10 mouse cellular contexts compared by ENCODE assay signal in genomic region chr1:125910871-125911265, GRCm38 (mm10). TPM values are rescaled to one million over a fixed set of nuclear protein-coding genes. Genes with fewer than 3 reads are reported as not detected.
DNase-seq lines count a peak whose midpoint lies in the region; ATAC-seq and TF ChIP-seq lines count a peak whose summit lies in the region.
"Had no signal": no experiment of that assay in that cellular context is flagged by ENCODE, and none has a peak within 500 bp of the region (broad histone marks: within the 10 kb centered on the region; RNA-seq: fewer than 3 reads in every experiment).

No protein-coding gene starts in this region.

- no peaks in the 10 kb centered on the region for H3K9me3 ChIP-seq in heart, postnatal 0 days (replicated peaks; ENCODE audit: control insufficient read depth, low read length)
- no peaks in the 10 kb centered on the region for H3K9me3 ChIP-seq in embryonic facial prominence, embryonic 12.5 days
- no peaks in the 10 kb centered on the region for H3K9me3 ChIP-seq in hindbrain, embryonic 16.5 days (ENCODE audit: control insufficient read depth, low read length)
- H3K9me3 ChIP-seq in midbrain, embryonic 15.5 days, result no peaks in the 10 kb centered on the region

- H3K36me3 ChIP-seq in heart, postnatal 0 days (replicated peaks; ENCODE audit: control insufficient read depth, insufficient read depth, low read length), result no peaks in the 10 kb centered on the region
- H3K36me3 ChIP-seq in embryonic facial prominence, embryonic 12.5 days, result no peaks in the 10 kb centered on the region
- H3K36me3 ChIP-seq in hindbrain, embryonic 16.5 days (ENCODE audit: control insufficient read depth, insufficient read depth, low read length), result no peaks in the 10 kb centered on the region
- no peaks in the 10 kb centered on the region for H3K36me3 ChIP-seq in midbrain, embryonic 15.5 days (replicated peaks)

- peak overlapping the region; percentile 84 for H3K4me2 ChIP-seq in heart, postnatal 0 days (ENCODE audit: low read depth, low read length)
- peak overlapping the region; percentile 97 for H3K4me2 ChIP-seq in embryonic facial prominence, embryonic 12.5 days (replicated peaks)
- H3K4me2 ChIP-seq in hindbrain, embryonic 16.5 days (ENCODE audit: low read length), result peak overlapping the region; percentile 85
- peak overlapping the region; percentile 100 for H3K4me2 ChIP-seq in midbrain, embryonic 15.5 days

- no peak for TF ChIP-seq CTCF in heart, postnatal 0 days (IDR thresholded peaks at IDR 0.05; ENCODE audit: low read depth)

- no peak overlapping the region for H3K9ac ChIP-seq in heart, postnatal 0 days (replicated peaks; ENCODE audit: low read depth, low read length)
- peak overlapping the region; percentile 55 for H3K9ac ChIP-seq in embryonic facial prominence, embryonic 12.5 days
- H3K9ac ChIP-seq in hindbrain, embryonic 16.5 days (ENCODE audit: low read depth, low read length), result peak overlapping the region; percentile 67
- H3K9ac ChIP-seq in midbrain, embryonic 15.5 days, result peak overlapping the region; percentile 73; the same call in 1 of the 2 replicates

- peaks cover 46% of the 10 kb centered on the region for H3K27me3 ChIP-seq in heart, postnatal 0 days (ENCODE audit: control insufficient read depth, insufficient read depth, low read length)
- peaks cover 37% of the 10 kb centered on the region for H3K27me3 ChIP-seq in embryonic facial prominence, embryonic 12.5 days
- no peaks in the 10 kb centered on the region for H3K27me3 ChIP-seq in hindbrain, embryonic 16.5 days (replicated peaks; ENCODE audit: control insufficient read depth, insufficient read depth, low read length)
- H3K27me3 ChIP-seq in midbrain, embryonic 15.5 days (replicated peaks), result peaks cover 5% of the 10 kb centered on the region; the same call in 1 of the 2 replicates

- H3K27ac ChIP-seq in heart, postnatal 0 days (ENCODE audit: low read depth), result no peak overlapping the region
- no peak overlapping the region for H3K27ac ChIP-seq in embryonic facial prominence, embryonic 12.5 days
- no peak overlapping the region for H3K27ac ChIP-seq in hindbrain, embryonic 16.5 days (ENCODE audit: low read depth, low read length)
- H3K27ac ChIP-seq in midbrain, embryonic 15.5 days, result no peak overlapping the region

- no peak for ATAC-seq in heart, postnatal 0 days (ENCODE audit: insufficient read depth, low read depth)
- 0 out of 2 replicates have a peak, but pooled peaks have one; percentile 6 for ATAC-seq in embryonic facial prominence, embryonic 12.5 days (ENCODE audit: insufficient number of reproducible peaks, insufficient read depth, low FRiP score, low TSS enrichment)
- ATAC-seq in hindbrain, embryonic 16.5 days, result peak; percentile 37
- ATAC-seq in midbrain, embryonic 15.5 days (replicated peaks), result peak; percentile 53

- TF ChIP-seq EP300 in heart, postnatal 0 days (IDR thresholded peaks at IDR 0.05; ENCODE audit: low read depth), result no peak

- 3% methylated on average over 9 of the region's 9 CpGs for WGBS in heart, postnatal 0 days
- WGBS in embryonic facial prominence, embryonic 12.5 days, result 4% methylated on average over 9 of the region's 9 CpGs
- WGBS in hindbrain, embryonic 16.5 days, result 0% methylated on average over 9 of the region's 9 CpGs
- WGBS in midbrain, embryonic 15.5 days, result 2% methylated on average over 9 of the region's 9 CpGs

- DNase-seq in heart, postnatal 0 days (ENCODE audit: low spot score), result no peak
- DNase-seq in heart, adult 9 months (ENCODE audit: low spot score in 2 of 2), result no peak
- no peak for DNase-seq in adipocyte (ENCODE audit: low spot score)
- no peak for DNase-seq in right cerebral cortex, postnatal 25 days
- DNase-seq in kidney, postnatal 10 days, result no peak

- peaks cover 4% of the 10 kb centered on the region; the same call in 1 of the 2 replicates for H3K4me1 ChIP-seq in heart, postnatal 0 days (ENCODE audit: control insufficient read depth, insufficient read depth)
- peaks cover 28% of the 10 kb centered on the region for H3K4me1 ChIP-seq in embryonic facial prominence, embryonic 12.5 days
- H3K4me1 ChIP-seq in hindbrain, embryonic 16.5 days (ENCODE audit: control insufficient read depth, insufficient read depth, low read depth, low read length), result peaks cover 14% of the 10 kb centered on the region
- H3K4me1 ChIP-seq in midbrain, embryonic 15.5 days, result peaks cover 28% of the 10 kb centered on the region

- peak overlapping the region; percentile 48 for H3K4me3 ChIP-seq in heart, postnatal 0 days (ENCODE audit: low read depth, low read length)
- peak overlapping the region; percentile 52 for H3K4me3 ChIP-seq in embryonic facial prominence, embryonic 12.5 days
- H3K4me3 ChIP-seq in hindbrain, embryonic 16.5 days (ENCODE audit: low read length), result peak overlapping the region; percentile 56
- peak overlapping the region; percentile 68 for H3K4me3 ChIP-seq in midbrain, embryonic 15.5 days

RNA-seq across cellular contexts. Expression of gene Lypd1, which starts 2.0 kb away (rescaled TPM):
- 0.15 and 0.42 TPM in 2 replicates for total RNA-seq in heart, postnatal 0 days (2014; rRNA removed; ENCODE audit: low replicate concordance)
- polyA plus RNA-seq in heart, postnatal 0 days (2015; fragmentation: Nextera tagmentation; extraction: Ambion mirVana), result 0.55 and 1.4 TPM in 2 replicates
- polyA plus RNA-seq in embryonic facial prominence, embryonic 12.5 days (2016; fragmentation: Nextera tagmentation; extraction: Ambion mirVana), result 8.3 and 11.0 TPM in 2 replicates
- polyA plus RNA-seq in hindbrain, embryonic 16.5 days (2015; fragmentation: Nextera tagmentation; extraction: Ambion mirVana), result 91.8 and 107 TPM in 2 replicates
- polyA plus RNA-seq in midbrain, embryonic 15.5 days (2015; fragmentation: Nextera tagmentation; extraction: Ambion mirVana), result 75.2 and 78.7 TPM in 2 replicates
- total RNA-seq: hematopoietic stem cell, adult 5-6 weeks; neutrophil, adult 5-6 weeks had no signal
